Mouse (Mus musculus) thymus, adult 2 months (tissue): ENCODE results near the gene Smagp.

ENCODE experiments used
- CTCF ChIP-seq: fragments of 200-500 bp; IDR thresholded peaks from 2 replicates; pipeline ENCODE4 v1.5.1; 2012; ENCODE audit warnings: mild to moderate bottlenecking, control low read depth, low read length, moderate library complexity, borderline replicate concordance; ENCODE audit not compliant: control insufficient read depth, poor library complexity, insufficient read depth; ENCODE audit errors: extremely low read depth
- POLR2A ChIP-seq: fragments of 200-500 bp; IDR thresholded peaks from 2 replicates; pipeline ENCODE4 v1.6.1; 2012; ENCODE audit warnings: mild to moderate bottlenecking, low read length, control low read depth, moderate library complexity; ENCODE audit not compliant: control insufficient read depth, poor library complexity, insufficient read depth; ENCODE audit errors: extremely low read depth

- TF ChIP-seq CTCF = no peak
- no peak for TF ChIP-seq POLR2A
Observed at GRCm38 (mm10) chr15:100631454-100632170, 5.1 kb downstream of the Smagp start.
